Mouse (Mus musculus): ENCODE measurements around the gene Gm17545. TPM values are rescaled to one million over a fixed set of nuclear protein-coding genes. Genes with fewer than 3 reads are reported as not detected.

The Gm17545 gene
- polyA plus RNA-seq, 1 experiment from 2014 or later = not detected

GRCm38 (mm10) chr9:22503581-22503980 is 49.5 kb downstream of the Gm17545 start:
- H3K27me3 ChIP-seq = no peaks in the 10 kb centered on the region
- no peak overlapping the region for H3K4me3 ChIP-seq (replicated peaks)
- H3K4me2 ChIP-seq = no peak overlapping the region
- H3K36me3 ChIP-seq = no peaks in the 10 kb centered on the region
- no peak for ATAC-seq (replicated peaks; ENCODE audit: low FRiP score)
- H3K9ac ChIP-seq = no peak overlapping the region
- 72% methylated on average over 5 of the region's 5 CpGs for WGBS
- H3K4me1 ChIP-seq = peaks cover 5% of the 10 kb centered on the region; the same call in 1 of the 2 replicates
- H3K27ac ChIP-seq = no peak overlapping the region
- no peaks in the 10 kb centered on the region for H3K9me3 ChIP-seq (replicated peaks)

GRCm38 (mm10) chr9:22505574-22505973 is 51.5 kb downstream of the Gm17545 start:
- ATAC-seq (replicated peaks; ENCODE audit: low FRiP score) = no peak
- Histone ChIP-seq H3K4me2 (no peak overlapping the region), H3K27me3 (no peaks in the 10 kb centered on the region), H3K4me3 (replicated peaks) (no peak overlapping the region), H3K36me3 (no peaks in the 10 kb centered on the region), H3K4me1 (peaks cover 5% of the 10 kb centered on the region; the same call in 1 of the 2 replicates), H3K27ac (no peak overlapping the region), H3K9ac (no peak overlapping the region), H3K9me3 (replicated peaks) (no peaks in the 10 kb centered on the region)
- WGBS = 80% methylated on average over 2 of the region's 2 CpGs

Other genes with a start within 250 kb of the Gm17545 start
- 20.7 and 20.9 TPM in 2 replicates for gene Zfp809, start 228.6 kb upstream of the Gm17545 start, polyA plus RNA-seq (2015; fragmentation: Nextera tagmentation; extraction: Ambion mirVana)
- 4.9 and 5.0 TPM in 2 replicates for gene Zfp599, start 194.4 kb upstream of the Gm17545 start, polyA plus RNA-seq (2015; fragmentation: Nextera tagmentation; extraction: Ambion mirVana)
- gene Zfp810, start 146.6 kb upstream of the Gm17545 start, polyA plus RNA-seq (2015; fragmentation: Nextera tagmentation; extraction: Ambion mirVana) = 23.2 and 24.5 TPM in 2 replicates
- gene Anln, start 65.1 kb upstream of the Gm17545 start, polyA plus RNA-seq (2015; fragmentation: Nextera tagmentation; extraction: Ambion mirVana) = 44.8 and 49.6 TPM in 2 replicates
- 3.6 and 5.0 TPM in 2 replicates for gene 9530077C05Rik, start 42.8 kb upstream of the Gm17545 start, polyA plus RNA-seq (2015; fragmentation: Nextera tagmentation; extraction: Ambion mirVana)
- gene Rp9, start 15.5 kb downstream of the Gm17545 start, polyA plus RNA-seq (2015; fragmentation: Nextera tagmentation; extraction: Ambion mirVana) = 64.9 and 65.5 TPM in 2 replicates
- 12.3 and 13.0 TPM in 2 replicates for gene Bbs9, start 21.4 kb downstream of the Gm17545 start, polyA plus RNA-seq (2015; fragmentation: Nextera tagmentation; extraction: Ambion mirVana)

Data from kidney, embryonic 15.5 days (tissue).